Mouse (Mus musculus): ENCODE measurements at regions not wholly inside any gene's neighbourhood (a gene's known extent, or its start where the extent isn't known, plus 50 kb on each side); places are given as distances from the start of the nearest gene placed in this dataset.

- no peak for TF ChIP-seq POLR2A (IDR thresholded peaks at IDR 0.05; ENCODE audit: insufficient read depth, low read depth, low read length)
- TF ChIP-seq CTCF (IDR thresholded peaks at IDR 0.05; ENCODE audit: insufficient read depth, low read depth, low read length) = no peak
Observed at GRCm38 (mm10) chr17:83019267-83019666, 195.8 kb upstream of the Pkdcc start.

Measured in olfactory bulb, adult 2 months (tissue).